Comparison of ENCODE assay signal across 8 mouse cellular contexts in genomic region chr11:54530391-54530790, GRCm38 (mm10). TPM values are rescaled to one million over a fixed set of nuclear protein-coding genes. Genes with fewer than 3 reads are reported as not detected.
DNase-seq lines count a peak whose midpoint lies in the region; ATAC-seq lines count a peak whose summit lies in the region.

No protein-coding gene starts in this region.

- DNase-seq in cerebellum, postnatal 10 days = peak; percentile 63 to 69
- DNase-seq in cerebellum, adult 9-11 months = no peak
- peak; percentile 58 for DNase-seq in urinary bladder, postnatal 14 days (ENCODE audit: low spot score)
- DNase-seq in urinary bladder, postnatal 10 days (ENCODE audit: low spot score) = no peak
- peak; percentile 86 for DNase-seq in kidney, postnatal 10 days
- DNase-seq in thymus, postnatal 10 days (ENCODE audit: low spot score in 2 of 2) = no peak

- no peak for ATAC-seq in CD4-positive, CD25-positive, alpha-beta regulatory T cell, adult 4 months
- no peak for ATAC-seq in monocyte, adult 5-6 weeks (replicated peaks; ENCODE audit: insufficient number of reproducible peaks, low FRiP score, low TSS enrichment, poor library complexity, severe bottlenecking)

RNA-seq across cellular contexts. Expression of gene Rapgef6, which starts 7.7 kb away (rescaled TPM):
- 100 to 1,000 TPM; 258 to 274 TPM for polyA plus RNA-seq in CD4-positive, CD25-positive, alpha-beta regulatory T cell, adult 4 months (2017; shearing (Covaris generic))
- 75.1 to 97.7 TPM (median 92.9 TPM) in 3 replicates for total RNA-seq in monocyte, adult 5-6 weeks (2017)

Comparison
In these comparisons a context has a peak if more than half of its experiments do, and no peak if none do; other contexts are left out.
1. DNase-seq: peak in cerebellum, postnatal 10 days (2 of 2), urinary bladder, postnatal 14 days (single experiment) and kidney, postnatal 10 days (single experiment); none in cerebellum, adult 9-11 months (single experiment), urinary bladder, postnatal 10 days (single experiment) and thymus, postnatal 10 days (0 of 2).